Mouse (Mus musculus) spleen, postnatal 14 days (tissue): ENCODE results near the gene Olfr97.

Source experiments
- DNase-seq, 2 experiments: peaks; one replicate each; pipeline ENCODE4 v3.0.0; 2021 to 2022; ENCODE audit warnings: low spot score in 2 of 2

Gene Olfr97

DNA sequence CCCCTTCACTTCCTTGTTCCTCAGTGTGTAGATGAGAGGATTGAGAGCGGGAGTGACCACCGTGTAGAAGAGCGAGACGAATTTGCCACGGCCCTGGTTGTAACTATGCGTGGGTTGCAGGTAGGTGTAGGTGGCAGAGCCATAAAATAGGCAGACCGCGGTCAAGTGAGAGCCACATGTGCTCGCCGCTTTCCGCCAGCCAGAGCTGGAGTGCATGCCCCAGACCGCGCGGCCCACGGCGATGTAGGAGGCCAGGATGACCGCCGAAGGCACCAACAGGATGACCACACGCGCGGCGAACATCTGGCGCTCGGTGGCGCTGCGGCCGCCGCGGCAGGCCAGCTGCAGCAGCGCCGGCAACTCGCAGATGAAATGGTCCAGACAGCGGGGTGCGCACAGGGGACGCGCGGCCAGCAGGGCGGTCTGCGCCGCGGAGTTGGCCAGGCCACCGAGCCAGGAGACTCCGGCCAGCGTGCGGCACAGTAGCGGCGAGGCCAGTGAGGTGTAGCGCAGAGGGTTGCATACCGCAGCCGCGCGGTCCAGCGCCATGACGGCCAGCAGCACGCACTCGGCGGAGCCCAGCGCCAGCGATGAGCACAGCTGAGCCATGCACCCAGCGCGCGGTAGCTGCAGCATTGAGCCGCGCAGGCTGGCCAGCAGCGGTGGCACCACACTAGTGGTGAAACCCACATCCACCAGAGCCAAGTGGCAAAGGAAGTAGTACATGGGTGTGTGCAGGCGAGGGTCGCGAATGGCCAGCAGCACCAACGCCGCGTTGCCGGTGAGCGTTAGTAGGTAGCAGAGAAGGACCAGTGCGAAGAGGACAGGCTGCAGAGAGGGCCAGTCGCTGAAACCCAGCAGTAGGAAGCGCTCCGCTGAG lies 40.0 kb downstream of the Olfr97 start:
- DNase-seq: no peak

DNA sequence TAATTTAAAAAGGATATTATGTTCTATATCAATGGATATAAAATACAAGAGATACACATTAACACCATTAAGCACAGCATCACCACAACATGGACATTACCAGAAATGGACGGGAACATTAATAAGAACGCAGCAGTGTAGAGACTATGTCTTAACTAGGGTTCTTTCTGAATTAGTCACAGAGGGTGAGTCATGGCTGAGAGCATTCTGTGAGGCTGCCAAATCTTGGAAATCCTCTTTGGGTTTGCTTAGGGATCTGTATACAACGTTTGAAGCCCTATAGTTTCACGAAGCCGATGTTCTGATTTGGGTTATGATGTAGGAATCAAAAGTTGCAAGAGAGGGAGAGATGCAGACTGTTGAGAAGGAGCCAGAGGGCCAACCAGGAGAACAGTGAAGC lies 42.3 kb downstream of the Olfr97 start:
- DNase-seq: no peak

GRCm38 (mm10) chr17:37193656-37194055 lies 43.5 kb downstream of the Olfr97 start, which contains the start of gene Ubd:
Gene Ubd, plus strand, starts transcription at chr17:37193892.
- no peak for DNase-seq

GRCm38 (mm10) chr17:37193032-37193431 lies 44.1 kb downstream of the Olfr97 start:
- DNase-seq: no peak

GRCm38 (mm10) chr17:37190711-37191110 lies 46.4 kb downstream of the Olfr97 start:
- no peak for DNase-seq

- DNase-seq: no peak
Measured at GRCm38 (mm10) chr17:37185474-37185873, 51.7 kb downstream of the Olfr97 start.
